Mouse (Mus musculus): ENCODE measurements at regions not wholly inside any gene's neighbourhood (a gene's known extent, or its start where the extent isn't known, plus 50 kb on each side); places are given as distances from the start of the nearest gene placed in this dataset.

GRCm38 (mm10) chr2:169509406-169509805, 78.1 kb downstream of the Gm11011 start:
- Histone ChIP-seq H3K4me1 (ENCODE audit: control insufficient read depth in 1 of 2, insufficient read depth in 2 of 2, low read length in 2 of 2) (no peaks in the 10 kb centered on the region), H3K27ac (ENCODE audit: control insufficient read depth, low read depth, low read length) (no peak overlapping the region), H3K9me3 (replicated peaks; ENCODE audit: insufficient read depth, low read length) (no peaks in the 10 kb centered on the region), H3K9ac (ENCODE audit: control insufficient read depth, low read depth, low read length, poor library complexity, severe bottlenecking) (no peak overlapping the region), H3K27me3 (ENCODE audit: control insufficient read depth in 1 of 2, insufficient read depth in 2 of 2, low read length in 2 of 2) (no peaks in the 10 kb centered on the region), H3K36me3 (ENCODE audit: control insufficient read depth in 1 of 2, insufficient read depth in 2 of 2, low read length in 2 of 2) (no peaks in the 10 kb centered on the region), H3K4me3 (ENCODE audit: control insufficient read depth in 1 of 2, insufficient read depth in 1 of 2, low read depth in 2 of 2, low read length in 2 of 2) (no peak overlapping the region), H3K79me2 (ENCODE audit: control insufficient read depth, insufficient read depth, low read length, poor library complexity) (no peaks in the 10 kb centered on the region)
- no peak for TF ChIP-seq MAX (IDR thresholded peaks at IDR 0.05; ENCODE audit: low read length)
- no peak for TF ChIP-seq BHLHE40 (IDR thresholded peaks at IDR 0.05; ENCODE audit: borderline replicate concordance, low read depth, low read length)
- no peak for TF ChIP-seq HCFC1 (IDR thresholded peaks at IDR 0.05; ENCODE audit: low read depth, low read length)
- no peak for DNase-seq (ENCODE audit: low read depth, low spot score)

GRCm38 (mm10) chr2:169504416-169505057, 83.0 kb downstream of the Gm11011 start:
- DNase-seq (ENCODE audit: low read depth, low spot score) = no peak
- Histone ChIP-seq H3K4me3 (ENCODE audit: control insufficient read depth in 1 of 2, insufficient read depth in 1 of 2, low read depth in 2 of 2, low read length in 2 of 2) (no peak overlapping the region), H3K27me3 (ENCODE audit: control insufficient read depth in 1 of 2, insufficient read depth in 2 of 2, low read length in 2 of 2) (no peaks in the 10 kb centered on the region), H3K79me2 (ENCODE audit: control insufficient read depth, insufficient read depth, low read length, poor library complexity) (no peaks in the 10 kb centered on the region), H3K9me3 (replicated peaks; ENCODE audit: insufficient read depth, low read length) (no peaks in the 10 kb centered on the region), H3K36me3 (ENCODE audit: control insufficient read depth in 1 of 2, insufficient read depth in 2 of 2, low read length in 2 of 2) (no peaks in the 10 kb centered on the region), H3K27ac (ENCODE audit: control insufficient read depth, low read depth, low read length) (no peak overlapping the region), H3K9ac (ENCODE audit: control insufficient read depth, low read depth, low read length, poor library complexity, severe bottlenecking) (no peak overlapping the region), H3K4me1 (ENCODE audit: control insufficient read depth in 1 of 2, insufficient read depth in 2 of 2, low read length in 2 of 2) (no peaks in the 10 kb centered on the region)
- TF ChIP-seq BHLHE40 (IDR thresholded peaks at IDR 0.05; ENCODE audit: borderline replicate concordance, low read depth, low read length) (no peak), KAT2A (conservative IDR thresholded peaks at IDR 0.05; ENCODE audit: low read depth, low read length) (no peak), ZNF384 (IDR thresholded peaks at IDR 0.05; ENCODE audit: low read depth, low read length) (no peak), EP300 (IDR thresholded peaks at IDR 0.05; ENCODE audit: low read depth in 1 of 2, low read length in 2 of 2) (no peak), MEF2A (IDR thresholded peaks at IDR 0.05; ENCODE audit: extremely low read depth, insufficient replicate concordance, low read depth, low read length, poor library complexity, severe bottlenecking) (no peak), TAL1 (IDR thresholded peaks at IDR 0.05; ENCODE audit: low read length) (no peak), HCFC1 (IDR thresholded peaks at IDR 0.05; ENCODE audit: low read depth, low read length) (no peak), SIN3A (IDR thresholded peaks at IDR 0.05; ENCODE audit: low read length) (no peak), E2F4 (IDR thresholded peaks at IDR 0.05; ENCODE audit: borderline replicate concordance, low read depth, low read length) (no peak), TCF12 (IDR thresholded peaks at IDR 0.05; ENCODE audit: low read depth, low read length) (no peak), POLR2AphosphoS2 (IDR thresholded peaks at IDR 0.05; ENCODE audit: low read length) (no peak), MAFK (IDR thresholded peaks at IDR 0.05; ENCODE audit: borderline replicate concordance, low read depth, low read length) (no peak), MAZ (IDR thresholded peaks at IDR 0.05; ENCODE audit: low read depth, low read length) (no peak), RCOR1 (IDR thresholded peaks at IDR 0.05; ENCODE audit: low read depth, low read length) (no peak), CTCF (IDR thresholded peaks at IDR 0.05 in 2 of 3, conservative IDR thresholded peaks at IDR 0.05 in 1 of 3; ENCODE audit: control insufficient read depth in 1 of 3, insufficient read depth in 1 of 3, low read depth in 2 of 3, low read length in 3 of 3, poor library complexity in 1 of 3, severe bottlenecking in 1 of 3) (no peak), CHD2 (IDR thresholded peaks at IDR 0.05; ENCODE audit: low read length) (no peak), USF2 (IDR thresholded peaks at IDR 0.05; ENCODE audit: borderline replicate concordance in 1 of 2, insufficient read depth in 1 of 2, low read depth in 1 of 2, low read length in 2 of 2) (no peak), MYC (IDR thresholded peaks at IDR 0.05; ENCODE audit: low read depth, low read length) (no peak)

Measured in MEL (cell line).